Mouse (Mus musculus): ENCODE results near the gene Napa. TPM values are rescaled to one million over a fixed set of nuclear protein-coding genes. Genes with fewer than 3 reads are reported as not detected.

Napa gene
- total RNA-seq, 2 experiments from 2014 or later: 46.2 to 72.0 TPM

Other genes starting within 250 kb of the Napa start
- gene Crx, start 218.5 kb upstream of the Napa start, total RNA-seq (2015): not detected in 2 replicates
- not detected in 2 replicates for gene Crx, start 218.5 kb upstream of the Napa start, total RNA-seq (2017)
- not detected in 2 replicates for gene Crxos, start 215.8 kb upstream of the Napa start, total RNA-seq (2015)
- gene Crxos, start 215.8 kb upstream of the Napa start, total RNA-seq (2017): not detected in 2 replicates
- gene Selenow, start 176.1 kb upstream of the Napa start, total RNA-seq (2015): 69.8 and 85.4 TPM in 2 replicates
- gene Selenow, start 176.1 kb upstream of the Napa start, total RNA-seq (2017): 23.7 and 30.0 TPM in 2 replicates
- gene Nop53, start 152.4 kb upstream of the Napa start, total RNA-seq (2015): 64.0 and 65.0 TPM in 2 replicates
- 230 and 286 TPM in 2 replicates for gene Nop53, start 152.4 kb upstream of the Napa start, total RNA-seq (2017)
- 0.07 and 0.27 TPM in 2 replicates for gene Ehd2, start 130.9 kb upstream of the Napa start, total RNA-seq (2015)
- gene Ehd2, start 130.9 kb upstream of the Napa start, total RNA-seq (2017): 0.21 and 0.24 TPM in 2 replicates
- 14.7 and 14.9 TPM in 2 replicates for gene Bicra, start 50.5 kb upstream of the Napa start, total RNA-seq (2015)
- 1.1 and 3.4 TPM in 2 replicates for gene Bicra, start 50.5 kb upstream of the Napa start, total RNA-seq (2017)
- gene Zfp541, start 36.6 kb upstream of the Napa start, total RNA-seq (2015): 0.15 TPM in 1 of 2 replicates, not detected in the other
- 0.04 TPM in 1 of 2 replicates, not detected in the other for gene Zfp541, start 36.6 kb upstream of the Napa start, total RNA-seq (2017)
- 8.1 and 10.7 TPM in 2 replicates for gene Kptn, start 21.4 kb downstream of the Napa start, total RNA-seq (2015)
- 8.3 and 10.6 TPM in 2 replicates for gene Kptn, start 21.4 kb downstream of the Napa start, total RNA-seq (2017)
- not detected in 2 replicates for gene Slc8a2, start 31.4 kb downstream of the Napa start, total RNA-seq (2015)
- gene Slc8a2, start 31.4 kb downstream of the Napa start, total RNA-seq (2017): not detected in 2 replicates
- 0.34 TPM in 1 of 2 replicates, not detected in the other for gene Meis3, start 76.6 kb downstream of the Napa start, total RNA-seq (2015)
- gene Meis3, start 76.6 kb downstream of the Napa start, total RNA-seq (2017): not detected in 2 replicates
- gene Dhx34, start 123.6 kb downstream of the Napa start, total RNA-seq (2015): 6.0 and 6.7 TPM in 2 replicates
- gene Dhx34, start 123.6 kb downstream of the Napa start, total RNA-seq (2017): 6.6 and 8.1 TPM in 2 replicates
- gene C5ar2, start 145.7 kb downstream of the Napa start, total RNA-seq (2015): 1.1 and 1.7 TPM in 2 replicates
- gene C5ar2, start 145.7 kb downstream of the Napa start, total RNA-seq (2017): 1.1 and 1.3 TPM in 2 replicates
- gene C5ar1, start 161.1 kb downstream of the Napa start, total RNA-seq (2015): 2.4 and 4.0 TPM in 2 replicates
- gene C5ar1, start 161.1 kb downstream of the Napa start, total RNA-seq (2017): 0.57 and 1.2 TPM in 2 replicates
- gene Inafm1, start 175.2 kb downstream of the Napa start, total RNA-seq (2015): 5.0 and 11.3 TPM in 2 replicates
- gene Inafm1, start 175.2 kb downstream of the Napa start, total RNA-seq (2017): 5.2 and 6.8 TPM in 2 replicates
- gene Ccdc9, start 188.3 kb downstream of the Napa start, total RNA-seq (2015): 17.3 and 19.8 TPM in 2 replicates
- 87.9 and 99.6 TPM in 2 replicates for gene Ccdc9, start 188.3 kb downstream of the Napa start, total RNA-seq (2017)
- gene Bbc3, start 209.9 kb downstream of the Napa start, total RNA-seq (2015): 0.25 and 1.8 TPM in 2 replicates
- 0.84 and 1.2 TPM in 2 replicates for gene Bbc3, start 209.9 kb downstream of the Napa start, total RNA-seq (2017)

Measured in megakaryocyte progenitor cell, adult 5-6 weeks (primary cell).